Mouse (Mus musculus) ES-E14 (cell line): ENCODE results near the gene Eps15l1.

Source experiments
- CHD2 ChIP-seq: IDR thresholded peaks from 2 replicates; pipeline ENCODE4 v1.6.1; 2014; ENCODE audit warnings: mild to moderate bottlenecking, low read depth, low read length, inconsistent platforms
- HCFC1 ChIP-seq: IDR thresholded peaks from 2 replicates; pipeline ENCODE4 v1.6.1; 2012; ENCODE audit warnings: low read length, inconsistent platforms, borderline replicate concordance; ENCODE audit not compliant: insufficient read depth
- MAFK ChIP-seq: IDR thresholded peaks from 2 replicates; pipeline ENCODE4 v1.6.1; 2014; ENCODE audit warnings: mild to moderate bottlenecking, low read depth, low read length, inconsistent platforms; ENCODE audit not compliant: insufficient read depth
- ZC3H11A ChIP-seq: IDR thresholded peaks from 2 replicates; pipeline ENCODE4 v1.6.1; 2012; ENCODE audit warnings: low read depth, mild to moderate bottlenecking, inconsistent platforms, low read length, borderline replicate concordance
- ZNF384 ChIP-seq: IDR thresholded peaks from 2 replicates; pipeline ENCODE4 v1.6.1; 2012; ENCODE audit warnings: low read depth, low read length, inconsistent platforms

GRCm38 (mm10) chr8:72353700-72354045, 67.6 kb downstream of the Eps15l1 start:
- TF ChIP-seq MAFK = no peak
- no peak for TF ChIP-seq HCFC1
- TF ChIP-seq CHD2 = no peak
- TF ChIP-seq ZNF384 = no peak
- no peak for TF ChIP-seq ZC3H11A
